Mouse (Mus musculus) CD4-positive, CD25-positive, alpha-beta regulatory T cell, adult 4 months (primary cell): Measurements from ENCODE around the gene Defb36. TPM values are rescaled to one million over a fixed set of nuclear protein-coding genes. Genes with fewer than 3 reads are reported as not detected.

ENCODE experiments used
- polyA plus RNA-seq, 2 experiments: library from polyadenylated mRNA; unstranded; fragments of 100-300 nt; shearing (Covaris generic); gene quantifications; one replicate each; pipeline ENCODE4 v1.2.1; 2017

The Defb36 gene
- polyA plus RNA-seq, 2 experiments from 2014 or later: not detected

Other genes starting within 250 kb of the Defb36 start
- not detected for gene Nrsn2, start 227.7 kb upstream of the Defb36 start, polyA plus RNA-seq
- under 1 TPM; 0.32 to 0.73 TPM for gene Sox12, start 206.3 kb upstream of the Defb36 start, polyA plus RNA-seq
- under 1 TPM; 0.57 to 0.75 TPM for gene Zcchc3, start 189.3 kb upstream of the Defb36 start, polyA plus RNA-seq
- not detected for gene 6820408C15Rik, start 188.7 kb upstream of the Defb36 start, polyA plus RNA-seq
- gene Defb23, start 139.7 kb upstream of the Defb36 start, polyA plus RNA-seq: not detected
- gene Defb20, start 127.3 kb upstream of the Defb36 start, polyA plus RNA-seq: not detected
- not detected for gene Defb22, start 114.2 kb upstream of the Defb36 start, polyA plus RNA-seq
- not detected for gene Defb26, start 92.6 kb upstream of the Defb36 start, polyA plus RNA-seq
- not detected for gene Defb28, start 86.1 kb upstream of the Defb36 start, polyA plus RNA-seq
- not detected for gene Defb29, start 64.2 kb upstream of the Defb36 start, polyA plus RNA-seq
- gene Gm17416, start 35.0 kb upstream of the Defb36 start, polyA plus RNA-seq: not detected
- not detected for gene Defb21, start 31.6 kb upstream of the Defb36 start, polyA plus RNA-seq
- gene Defb19, start 24.0 kb upstream of the Defb36 start, polyA plus RNA-seq: not detected
- not detected for gene Defb45, start 4.9 kb upstream of the Defb36 start, polyA plus RNA-seq
- not detected for gene Defb25, start 18.7 kb downstream of the Defb36 start, polyA plus RNA-seq
- not detected for gene Rem1, start 22.6 kb downstream of the Defb36 start, polyA plus RNA-seq
- gene H13, start 65.1 kb downstream of the Defb36 start, polyA plus RNA-seq: 10 to 100 TPM; 76.1 to 76.2 TPM
- gene Mcts2, start 82.7 kb downstream of the Defb36 start, polyA plus RNA-seq: 1 to 10 TPM; 3.7 to 3.9 TPM
- gene Id1, start 131.9 kb downstream of the Defb36 start, polyA plus RNA-seq: under 1 TPM; 0.75 to 0.82 TPM
- under 1 TPM in 1 of 2 experiments, not detected in 1; 0.46 TPM for gene Cox4i2, start 149.8 kb downstream of the Defb36 start, polyA plus RNA-seq
- gene Bcl2l1, start 227.4 kb downstream of the Defb36 start, polyA plus RNA-seq: 10 to 100 TPM; 55.5 to 75.0 TPM
- 1 to 10 TPM; 4.0 to 9.7 TPM for gene Tpx2, start 243.6 kb downstream of the Defb36 start, polyA plus RNA-seq